Mouse (Mus musculus): ENCODE measurements around the gene Tom1. TPM values are rescaled to one million over a fixed set of nuclear protein-coding genes. Genes with fewer than 3 reads are reported as not detected.

The Tom1 gene
- 1.3 TPM for polyA plus RNA-seq (2014; fragmentation: Illumina TruSeq; extraction: RNeasy Lipid Tissue Mini Kit (QIAGEN cat#74804); ENCODE audit: low read depth, low replicate concordance)

GRCm38 (mm10) chr8:75033511-75034243 lies at the start of gene Tom1:
TSS of gene Tom1 (plus strand) at chr8:75033705.

GRCm38 (mm10) chr8:74993081-74993474 lies 40.4 kb upstream of the Tom1 start, which contains the start of gene Hmgxb4:
TSS of gene Hmgxb4 (plus strand) at chr8:74993356.

GRCm38 (mm10) chr8:75093399-75094156 lies 60.1 kb downstream of the Tom1 start, which contains the start of gene Hmox1:
TSS of gene Hmox1 (plus strand) at chr8:75093621.

DNA sequence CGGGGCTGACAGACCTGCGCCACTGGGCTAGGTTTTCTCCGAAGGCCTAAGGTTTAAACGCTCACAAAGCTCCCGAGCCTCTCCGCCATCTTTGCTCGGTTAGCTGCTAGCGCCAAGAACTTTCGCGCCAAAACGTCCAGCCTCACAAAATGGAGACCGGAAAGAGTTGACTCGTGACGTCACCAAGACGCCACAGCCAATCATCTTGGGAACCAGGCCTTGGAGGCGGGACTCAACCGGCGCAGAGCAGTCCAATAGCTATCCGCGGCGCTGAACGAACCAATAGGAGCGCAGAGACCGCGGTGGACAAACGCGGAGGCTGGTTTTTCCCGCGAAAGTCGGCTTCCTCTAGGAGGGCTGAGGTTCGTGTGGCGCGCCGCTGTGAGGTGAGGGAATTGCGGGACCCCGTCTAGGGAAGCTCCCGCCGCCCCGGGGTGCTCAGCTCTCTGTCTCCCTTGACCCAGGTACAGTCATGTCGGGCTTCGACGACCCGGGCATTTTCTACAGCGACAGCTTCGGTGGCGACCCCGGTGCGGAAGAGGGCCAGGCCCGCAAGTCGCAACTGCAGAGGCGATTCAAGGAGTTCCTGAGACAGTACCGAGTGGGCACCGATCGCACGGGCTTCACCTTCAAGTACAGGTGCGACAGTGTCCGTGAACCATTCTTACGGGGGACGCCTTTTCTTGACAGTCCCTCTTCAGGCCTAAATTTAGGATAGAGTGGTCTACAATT lies 75.9 kb downstream of the Tom1 start, which contains the start of gene Mcm5:
TSS of gene Mcm5 (plus strand) at position 334 of the 732 bp plus-strand sequence.

Other genes with a start within 250 kb of the Tom1 start
- gene Isx, start 160.5 kb upstream of the Tom1 start, polyA plus RNA-seq (2014; fragmentation: Illumina TruSeq; extraction: RNeasy Lipid Tissue Mini Kit (QIAGEN cat#74804); ENCODE audit: low read depth, low replicate concordance): not detected
- gene Hmgxb4, start 40.3 kb upstream of the Tom1 start, polyA plus RNA-seq (2014; fragmentation: Illumina TruSeq; extraction: RNeasy Lipid Tissue Mini Kit (QIAGEN cat#74804); ENCODE audit: low read depth, low replicate concordance): 19.3 TPM
- 5.7 TPM for gene Hmox1, start 59.9 kb downstream of the Tom1 start, polyA plus RNA-seq (2014; fragmentation: Illumina TruSeq; extraction: RNeasy Lipid Tissue Mini Kit (QIAGEN cat#74804); ENCODE audit: low read depth, low replicate concordance)
- gene Mcm5, start 75.9 kb downstream of the Tom1 start, polyA plus RNA-seq (2014; fragmentation: Illumina TruSeq; extraction: RNeasy Lipid Tissue Mini Kit (QIAGEN cat#74804); ENCODE audit: low read depth, low replicate concordance): 0.28 TPM
- gene Rasd2, start 180.2 kb downstream of the Tom1 start, polyA plus RNA-seq (2014; fragmentation: Illumina TruSeq; extraction: RNeasy Lipid Tissue Mini Kit (QIAGEN cat#74804); ENCODE audit: low read depth, low replicate concordance): 0.16 TPM